Mouse (Mus musculus) cerebellum, postnatal 10 days (tissue): ENCODE measurements around the gene Map2k1.

Source experiments
- DNase-seq, 2 experiments: peaks; one replicate each; pipeline ENCODE4 v3.0.0; 2021; ENCODE audit warnings: mixed read lengths in 2 of 2

Map2k1 gene

DNA sequence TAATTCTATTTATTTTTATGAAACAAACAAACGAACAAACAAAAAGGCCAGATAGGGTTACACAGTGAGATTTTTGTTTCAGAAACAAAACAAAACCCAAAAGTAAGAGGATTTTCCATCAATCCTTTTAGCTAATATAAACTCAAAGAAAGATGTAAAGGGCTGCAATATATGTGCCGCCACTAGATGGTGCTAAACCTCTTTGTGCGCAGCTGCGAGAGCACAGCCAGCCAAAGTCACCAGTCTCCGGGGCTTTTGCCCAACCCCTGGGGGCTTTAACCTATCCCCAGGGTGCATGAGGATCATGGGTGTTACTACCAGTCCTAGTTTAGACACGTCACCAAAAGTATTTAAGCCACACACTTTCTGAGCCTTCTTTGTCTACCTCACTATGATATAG, 114.5 kb downstream of the Map2k1 start:
- DNase-seq = peak; percentile 69 to 70
